In the genomic region with DNA sequence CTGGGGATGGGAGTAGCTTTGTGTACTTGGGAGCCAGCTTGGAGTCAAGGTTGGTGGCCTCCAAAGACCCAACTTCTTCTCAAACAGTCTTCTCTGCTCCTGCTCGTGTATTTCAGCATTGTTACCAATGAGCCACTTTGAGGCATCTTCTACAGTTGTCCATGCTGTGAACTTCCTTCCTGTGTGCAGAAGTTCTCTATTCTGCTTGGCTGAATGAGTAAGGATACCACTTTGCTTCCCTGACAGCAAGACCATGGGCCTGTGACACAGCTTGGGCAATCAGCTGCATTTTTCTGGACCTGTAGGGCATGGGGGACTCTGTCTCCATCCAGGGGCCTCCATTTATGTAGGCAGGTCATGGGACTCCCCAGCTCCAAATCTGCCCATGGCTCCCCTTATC, we compare ENCODE assay signal across 21 mouse cellular contexts. TPM values are rescaled to one million over a fixed set of nuclear protein-coding genes. Genes with fewer than 3 reads are reported as not detected.
"Had no signal": no experiment of that assay in that cellular context is flagged by ENCODE, and none has a peak within 500 bp of the region (broad histone marks: within the 10 kb centered on the region; RNA-seq: fewer than 3 reads in every experiment).

No protein-coding gene starts in this region.

- H3K36me3 ChIP-seq: kidney, embryonic 15.5 days; limb, embryonic 10.5 days; limb, embryonic 13.5 days; midbrain, embryonic 12.5 days; midbrain, embryonic 15.5 days; neural tube, embryonic 13.5 days; stomach, embryonic 15.5 days had no signal

- H3K4me1 ChIP-seq: midbrain, embryonic 12.5 days; midbrain, embryonic 15.5 days had no signal

- DNase-seq: kidney, adult 11 months; kidney, adult 8-10 months; kidney, postnatal 10 days; kidney, postnatal 36 days; lung, embryonic 14.5 days; retina, postnatal 1 day; right cerebral cortex, postnatal 25 days; spleen, adult 18-20 months; thymus, postnatal 25 days had no signal

- ATAC-seq: lung, postnatal 0 days; midbrain, embryonic 15.5 days had no signal

- H3K9ac ChIP-seq: kidney, embryonic 15.5 days; limb, embryonic 13.5 days; lung, embryonic 14.5 days; midbrain, embryonic 12.5 days; midbrain, embryonic 15.5 days; neural tube, embryonic 13.5 days; stomach, embryonic 15.5 days had no signal

- H3K4me2 ChIP-seq: kidney, embryonic 15.5 days; limb, embryonic 13.5 days; lung, embryonic 14.5 days; midbrain, embryonic 12.5 days; midbrain, embryonic 15.5 days; neural tube, embryonic 13.5 days; stomach, embryonic 15.5 days had no signal

- H3K27ac ChIP-seq: kidney, embryonic 15.5 days; limb, embryonic 10.5 days; limb, embryonic 13.5 days; midbrain, embryonic 12.5 days; midbrain, embryonic 15.5 days; neural tube, embryonic 13.5 days; stomach, embryonic 15.5 days had no signal

- H3K4me3 ChIP-seq: kidney, embryonic 15.5 days; limb, embryonic 10.5 days; limb, embryonic 13.5 days; midbrain, embryonic 12.5 days; midbrain, embryonic 15.5 days; myocyte; neural tube, embryonic 13.5 days; stomach, embryonic 15.5 days had no signal

- H3K9me3 ChIP-seq: kidney, embryonic 15.5 days; limb, embryonic 10.5 days; limb, embryonic 13.5 days; midbrain, embryonic 15.5 days; neural tube, embryonic 13.5 days; stomach, embryonic 15.5 days had no signal

- H3K27me3 ChIP-seq: kidney, embryonic 15.5 days; limb, embryonic 13.5 days; midbrain, embryonic 12.5 days; midbrain, embryonic 15.5 days; neural tube, embryonic 13.5 days; stomach, embryonic 15.5 days had no signal

RNA-seq across cellular contexts. Expression of gene Gm20431, which starts 55.9 kb away (rescaled TPM):
- total RNA-seq: liver, adult 2 months; neutrophil, adult 5-6 weeks had no signal
- polyA plus RNA-seq: liver, embryonic 16.5 days had no signal
